Mouse (Mus musculus) A20 (cell line): Measurements from ENCODE around the gene Notch1.

ENCODE experiments used
- DNase-seq: peaks from one replicate; pipeline ENCODE4 v3.0.0-alpha.2; 2011; ENCODE audit warnings: low read depth, low spot score

Gene Notch1

DNA sequence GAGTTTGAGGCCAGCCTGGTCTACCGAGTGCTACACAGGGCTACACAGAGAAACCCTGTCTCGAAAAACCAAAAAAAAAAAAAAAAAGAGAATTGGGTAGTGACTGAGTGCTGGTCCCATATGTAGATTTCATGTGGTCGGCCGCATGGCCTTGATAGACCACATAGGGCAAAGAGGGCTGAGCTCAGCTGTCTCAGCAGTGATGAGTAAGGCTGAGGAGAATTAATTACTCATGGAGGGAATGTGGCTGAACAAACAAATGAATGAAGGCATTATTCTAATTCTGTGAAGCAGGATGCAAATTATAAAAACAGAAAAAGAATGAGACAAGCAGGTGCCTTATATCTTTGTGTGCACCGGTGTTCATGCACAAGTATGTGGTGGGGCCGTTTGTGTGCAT, 15.4 kb upstream of the Notch1 start:
- DNase-seq: no peak

DNA sequence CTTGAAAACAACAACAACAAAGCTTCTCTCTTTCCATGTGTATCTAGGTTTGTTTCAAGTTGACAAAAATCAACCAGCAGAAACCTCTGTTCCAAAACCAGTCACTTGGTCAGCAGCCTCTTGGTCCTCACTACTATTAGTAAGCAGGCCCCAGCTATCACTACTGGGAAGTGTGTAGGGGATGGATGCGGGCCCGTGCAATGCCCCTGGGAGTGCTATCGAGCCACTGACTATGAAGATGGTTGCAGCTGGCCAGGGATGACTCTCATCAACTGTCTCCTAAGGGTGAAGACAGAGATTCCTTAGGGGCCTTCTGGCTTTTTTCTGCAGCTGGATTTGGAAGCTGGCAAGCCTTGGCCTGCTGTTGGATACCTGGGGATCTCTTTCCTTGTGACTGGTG, 13.4 kb upstream of the Notch1 start:
- DNase-seq: no peak

DNA sequence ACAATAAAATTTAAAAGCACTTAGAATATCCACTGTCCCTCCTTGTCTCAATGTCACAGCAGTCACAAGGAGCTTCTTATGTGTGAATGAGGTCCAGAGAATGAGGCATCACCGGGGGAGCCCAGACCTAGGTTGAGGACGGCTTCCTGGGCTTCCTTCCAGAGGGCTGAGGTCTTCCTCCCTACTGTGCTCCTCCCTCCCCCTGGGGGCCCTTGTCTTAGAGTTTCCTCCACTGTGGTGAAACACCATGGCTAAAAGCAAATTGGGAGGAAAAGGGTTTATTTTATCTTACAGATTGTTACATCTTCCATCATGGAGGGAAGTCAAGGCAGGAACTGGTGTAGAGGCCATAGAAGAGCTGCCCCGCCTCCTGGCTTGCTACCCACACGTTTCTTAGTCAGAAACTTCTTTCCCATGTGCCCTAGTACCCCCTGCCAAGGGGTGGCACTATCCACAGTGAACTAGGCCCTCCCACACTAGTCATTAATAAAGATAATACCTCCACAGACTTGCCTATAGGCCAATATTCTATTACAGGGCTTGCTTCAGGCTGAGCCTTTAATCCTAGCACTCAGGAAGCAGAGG, 12.8 kb upstream of the Notch1 start:
- DNase-seq: no peak

DNA sequence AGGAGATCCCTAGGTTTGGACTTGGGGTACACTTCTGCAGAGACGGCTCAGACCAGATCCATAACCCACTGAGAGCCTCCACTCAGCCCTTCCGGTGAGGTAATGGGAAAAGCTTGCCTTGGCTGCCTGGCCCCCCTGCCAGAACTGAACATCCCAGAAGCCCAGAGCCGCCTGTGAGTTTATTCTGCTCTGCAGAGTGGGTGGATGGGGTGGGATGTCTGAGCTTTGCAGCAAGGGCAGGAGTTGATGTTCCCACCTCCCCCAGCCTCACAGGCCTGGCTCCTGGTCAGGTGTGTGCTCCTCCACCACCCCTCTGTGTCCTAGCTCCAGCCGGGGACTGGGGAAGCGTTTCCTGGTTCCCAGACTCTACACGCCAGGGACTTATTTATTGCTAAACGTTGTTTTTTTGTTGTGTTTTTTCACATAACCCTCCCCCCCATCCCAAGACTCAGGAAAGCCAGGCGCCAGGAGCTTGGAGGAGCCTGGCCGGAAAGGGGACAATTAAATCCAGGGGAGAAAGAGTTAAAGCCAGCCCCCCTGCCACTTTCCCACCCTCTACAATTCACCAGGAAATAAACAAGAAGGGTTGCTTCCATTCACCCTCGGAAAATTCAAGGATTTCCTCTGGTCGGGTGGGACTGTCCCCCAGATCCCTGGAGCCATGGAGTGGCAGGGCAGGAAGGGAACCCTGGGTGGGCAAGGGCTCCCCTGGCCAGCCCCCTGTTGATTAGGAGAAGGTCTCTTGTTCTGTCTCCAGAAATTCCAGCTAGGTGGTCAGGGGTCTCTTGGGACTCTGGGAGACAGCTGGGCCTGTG, 10.2 kb upstream of the Notch1 start:
- no peak for DNase-seq

DNA sequence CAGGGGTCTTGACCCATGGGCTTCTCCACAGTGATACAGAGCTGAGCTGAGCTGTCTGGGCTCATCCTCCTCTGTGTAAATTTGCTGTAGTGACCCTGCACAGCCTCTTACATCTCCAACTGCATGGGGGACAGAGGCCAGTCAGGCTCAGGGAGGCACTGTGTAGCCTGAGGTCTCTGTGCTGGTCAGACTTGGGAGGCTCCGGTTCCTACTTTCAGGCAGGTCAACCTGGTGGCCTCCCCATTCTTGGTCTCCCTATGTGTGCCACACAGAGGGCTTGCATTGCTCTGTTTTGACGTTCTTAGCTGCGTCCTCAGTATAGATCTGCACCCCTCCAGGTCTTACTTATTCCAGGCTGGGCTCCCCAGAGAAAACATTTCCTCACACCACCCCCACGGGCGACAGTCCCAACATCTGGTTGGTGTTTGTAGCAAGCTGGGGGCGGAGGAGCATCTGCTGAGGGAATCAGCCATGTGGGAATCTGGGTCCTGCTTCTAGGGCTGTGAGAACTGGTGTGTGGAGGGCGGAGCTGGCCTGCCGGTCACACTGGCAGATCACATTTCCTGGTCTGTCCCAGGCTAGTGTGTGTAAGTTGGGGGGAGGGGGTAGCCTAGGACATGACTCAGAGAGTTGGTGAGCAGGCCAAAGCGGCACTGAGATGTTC, 9.0 kb upstream of the Notch1 start:
- DNase-seq: no peak

DNA sequence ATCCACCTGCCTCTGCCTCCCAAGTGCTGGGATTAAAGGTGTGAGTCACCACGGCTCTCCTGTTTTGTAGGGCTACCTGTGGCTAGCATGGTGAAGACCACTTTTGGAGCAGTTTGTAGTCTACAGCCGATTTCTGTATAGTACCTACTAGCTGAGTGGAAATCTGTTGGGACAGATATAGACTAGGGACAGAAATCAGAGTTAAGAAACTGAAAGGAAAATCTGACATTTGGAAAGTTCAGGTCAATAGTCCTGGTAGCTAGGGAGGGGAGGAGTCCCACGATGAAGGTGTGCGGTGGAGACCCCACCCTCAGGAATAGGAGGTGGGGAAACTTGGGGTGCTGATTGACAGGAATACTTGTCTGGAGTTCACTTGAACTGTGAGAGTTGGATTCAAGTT, 5.9 kb upstream of the Notch1 start:
- DNase-seq: no peak

DNA sequence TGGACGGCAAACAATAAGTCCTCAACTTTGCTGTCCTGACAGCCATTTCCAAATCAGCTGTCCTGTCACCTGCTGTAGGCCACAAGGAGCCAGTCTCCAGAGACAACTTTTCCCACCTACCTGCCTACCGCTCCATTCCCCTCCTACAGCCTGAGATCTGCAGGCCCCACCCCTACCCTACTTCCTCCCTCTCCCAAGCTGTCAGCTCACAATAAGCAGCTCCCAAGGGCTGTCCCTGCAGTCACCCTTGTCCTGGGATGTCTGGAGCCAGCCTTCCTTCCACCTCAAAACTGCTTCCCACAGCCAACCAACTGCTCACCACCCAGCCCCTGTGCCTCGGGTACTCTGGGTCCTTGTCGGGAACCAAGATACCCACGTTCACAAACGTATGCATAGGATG, 3.3 kb upstream of the Notch1 start:
- no peak for DNase-seq

DNA sequence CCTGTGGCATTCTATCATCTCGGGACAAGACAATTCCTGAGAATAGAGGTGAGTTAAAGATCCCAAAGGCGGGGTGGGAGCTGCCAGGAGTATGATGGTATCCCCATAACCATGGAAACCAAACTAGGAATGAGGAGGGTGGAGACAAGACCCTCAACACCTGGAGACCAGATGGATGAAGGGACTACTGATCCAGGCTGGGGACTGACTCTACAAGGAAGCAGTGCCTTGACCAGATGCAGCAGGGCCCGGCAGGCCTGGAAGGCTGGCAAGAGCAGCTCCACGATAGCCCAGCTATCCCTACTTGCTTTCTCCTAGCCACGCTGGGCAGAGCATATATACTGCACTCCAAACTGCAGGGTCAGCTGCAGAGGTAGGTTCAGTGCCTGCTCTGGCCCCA, 524 bp upstream of the Notch1 start:
- DNase-seq: no peak

DNA sequence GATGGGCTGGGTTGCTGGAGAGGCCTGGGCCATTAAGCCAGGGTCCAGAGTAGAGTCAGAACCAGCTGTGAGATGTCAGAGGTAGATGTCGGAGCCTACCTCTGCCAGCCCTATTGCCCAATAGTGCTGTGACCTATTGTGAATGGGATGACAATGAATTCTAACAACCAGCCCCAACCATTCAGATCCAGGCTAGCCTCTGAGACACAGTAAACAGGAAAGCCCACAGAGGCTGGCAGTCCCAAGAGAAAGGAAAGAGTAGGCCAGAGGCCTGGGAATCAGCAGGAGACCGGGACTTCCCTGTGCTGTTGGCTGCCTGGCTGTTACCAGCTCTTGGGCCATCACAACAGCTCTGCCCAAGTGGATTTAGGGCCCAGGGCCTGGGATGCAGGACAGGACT, 1.1 kb downstream of the Notch1 start:
- no peak for DNase-seq

DNA sequence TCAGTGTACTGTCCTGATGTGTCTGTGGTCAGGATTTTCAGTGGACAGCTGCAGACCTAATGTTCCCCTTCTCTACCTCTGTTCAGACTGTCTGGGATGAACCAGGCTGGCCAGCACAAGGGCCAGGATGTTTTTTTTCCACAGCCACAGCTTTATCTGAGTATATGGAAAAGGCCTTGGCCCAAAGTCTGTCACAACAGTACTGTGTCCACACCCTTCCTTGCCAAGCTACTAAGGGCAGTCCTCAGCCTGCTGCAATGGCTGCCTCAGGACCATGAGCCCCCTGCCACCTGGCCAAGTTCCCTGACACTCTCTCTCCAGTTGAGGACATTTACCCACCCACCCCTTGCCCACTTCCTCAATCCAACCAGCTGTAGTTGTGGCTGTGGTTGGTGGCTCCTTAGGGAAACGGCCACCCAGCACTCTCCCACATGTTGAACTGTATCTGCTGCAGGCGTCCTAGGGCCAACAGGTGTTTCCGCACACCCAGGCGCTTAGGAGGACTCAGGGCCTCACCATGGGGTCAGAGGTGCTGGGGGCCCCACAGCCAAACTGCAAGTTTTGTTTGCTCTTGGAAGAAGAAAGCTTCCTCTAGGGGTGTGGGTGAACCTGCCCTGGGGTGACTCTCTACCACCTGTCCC, 3.2 kb downstream of the Notch1 start:
- DNase-seq: peak; percentile 78

DNA sequence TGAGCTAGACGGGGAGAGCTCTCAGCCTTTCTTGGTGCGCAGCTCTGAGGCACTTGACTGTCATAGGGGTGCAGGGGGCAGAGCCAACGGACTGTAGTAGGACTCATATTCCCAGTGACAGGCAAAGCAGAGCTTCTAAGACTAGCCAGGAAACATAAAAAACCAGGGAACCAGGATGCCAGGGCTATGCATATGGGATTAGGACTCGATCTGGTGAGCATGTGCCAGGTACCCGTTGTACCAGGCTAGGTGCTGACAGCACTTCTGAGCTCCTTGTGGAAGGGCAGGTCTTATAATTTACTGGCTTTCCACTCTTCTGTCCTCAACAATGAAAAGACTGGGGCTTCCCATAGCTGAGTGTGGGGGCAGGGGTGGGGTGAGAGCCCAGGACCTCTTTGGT, 7.8 kb downstream of the Notch1 start:
- DNase-seq: no peak

DNA sequence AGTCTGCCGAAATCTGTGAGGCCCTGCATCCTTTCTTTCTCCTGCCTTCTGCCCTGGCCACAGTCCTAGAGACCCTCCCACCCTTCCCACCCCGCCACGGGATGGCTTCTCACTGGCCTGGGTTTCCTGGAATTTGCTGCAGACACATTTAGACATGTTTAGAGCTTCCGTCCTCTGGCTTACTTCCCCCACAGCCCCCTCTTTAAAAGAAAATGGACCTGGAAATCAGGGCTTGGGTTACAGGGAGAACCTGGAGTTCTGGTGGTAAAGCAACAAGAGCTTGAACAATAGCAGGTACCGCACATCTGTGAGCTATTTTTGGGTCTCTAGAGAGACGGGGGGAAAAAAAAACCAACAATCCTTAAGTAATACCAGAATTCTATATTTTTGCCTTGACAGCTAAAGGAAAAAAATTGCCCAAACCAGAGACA, 8.5 kb downstream of the Notch1 start:
- DNase-seq: no peak

DNA sequence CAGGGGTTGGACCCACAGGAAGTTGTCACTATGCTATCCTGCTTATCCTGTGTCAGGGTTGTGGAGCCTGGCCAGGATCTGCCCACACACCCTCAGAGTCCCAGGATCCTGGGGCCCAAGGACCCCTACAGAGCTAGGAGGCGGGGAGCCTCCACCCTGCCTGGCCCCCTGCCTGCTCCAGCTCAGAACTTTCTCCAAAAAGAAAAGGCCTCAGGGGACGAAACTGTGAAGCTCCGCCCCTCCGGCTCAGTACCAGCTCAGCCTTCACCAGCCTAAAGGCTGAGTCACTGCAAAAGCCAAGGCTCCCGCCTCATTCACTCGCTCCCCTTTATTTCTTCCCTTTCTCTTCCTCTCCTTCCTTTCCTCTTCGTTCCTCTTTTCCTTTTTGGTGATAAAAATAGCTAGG, 9.0 kb downstream of the Notch1 start:
- DNase-seq: no peak

DNA sequence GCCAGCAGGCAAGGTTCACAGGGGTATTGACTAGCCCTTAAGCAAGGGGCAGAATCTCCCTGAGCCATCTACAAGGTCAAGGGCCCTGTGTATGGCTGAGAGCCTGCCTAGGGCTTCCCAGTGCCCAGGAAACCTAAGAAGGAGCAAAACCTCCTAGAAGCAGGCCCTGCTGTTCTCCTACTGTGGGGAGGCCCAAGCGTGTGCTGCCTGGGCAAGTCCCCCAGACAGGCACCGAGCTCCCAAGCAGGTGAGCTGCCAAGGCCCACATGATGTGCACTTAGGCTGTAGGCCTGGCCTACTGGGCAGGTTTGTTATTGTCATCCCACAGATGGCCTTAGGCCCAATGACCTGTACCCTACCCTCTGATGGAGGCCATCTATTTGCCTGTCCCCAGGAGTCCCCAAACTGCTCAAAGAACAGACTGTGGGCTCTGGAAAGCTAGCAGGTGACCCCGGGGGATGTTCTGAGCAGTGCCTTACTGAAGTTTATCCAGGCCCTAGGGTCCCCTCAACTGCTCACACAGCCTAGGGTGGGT, 9.7 kb downstream of the Notch1 start:
- no peak for DNase-seq

DNA sequence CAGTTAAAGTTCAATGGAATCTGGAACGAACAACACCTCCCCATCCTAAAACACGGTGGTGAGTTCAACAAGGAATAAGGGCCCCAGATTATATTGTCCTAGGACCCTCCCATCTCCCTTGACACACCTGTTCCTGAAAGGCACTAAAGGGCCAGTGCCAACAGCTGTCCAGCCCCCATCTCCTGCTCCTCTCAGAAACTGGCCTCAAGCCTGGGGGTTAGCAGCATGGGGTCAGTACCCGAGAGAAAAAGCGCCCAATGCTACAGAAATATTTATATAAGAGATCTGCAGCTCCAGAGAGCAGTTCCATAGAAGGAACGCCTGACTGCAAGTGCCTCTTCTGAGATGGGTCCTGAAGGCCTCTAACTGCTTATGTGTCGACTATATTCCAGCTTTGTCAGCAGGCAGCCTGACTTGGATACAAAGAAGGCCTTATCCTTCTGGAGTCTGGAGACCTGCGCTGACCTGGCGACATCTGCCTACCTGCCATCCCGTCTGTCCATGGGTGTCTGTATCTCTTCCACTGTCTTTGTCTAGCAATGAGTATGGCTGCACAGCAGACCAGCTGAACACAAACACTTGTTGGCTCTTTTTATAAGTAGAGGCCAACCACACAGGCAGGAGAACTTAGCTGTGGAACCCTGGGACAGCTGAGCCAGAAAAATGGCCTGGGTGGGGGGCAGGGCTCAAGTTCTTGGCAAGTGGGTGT, 11.5 kb downstream of the Notch1 start:
- no peak for DNase-seq

DNA sequence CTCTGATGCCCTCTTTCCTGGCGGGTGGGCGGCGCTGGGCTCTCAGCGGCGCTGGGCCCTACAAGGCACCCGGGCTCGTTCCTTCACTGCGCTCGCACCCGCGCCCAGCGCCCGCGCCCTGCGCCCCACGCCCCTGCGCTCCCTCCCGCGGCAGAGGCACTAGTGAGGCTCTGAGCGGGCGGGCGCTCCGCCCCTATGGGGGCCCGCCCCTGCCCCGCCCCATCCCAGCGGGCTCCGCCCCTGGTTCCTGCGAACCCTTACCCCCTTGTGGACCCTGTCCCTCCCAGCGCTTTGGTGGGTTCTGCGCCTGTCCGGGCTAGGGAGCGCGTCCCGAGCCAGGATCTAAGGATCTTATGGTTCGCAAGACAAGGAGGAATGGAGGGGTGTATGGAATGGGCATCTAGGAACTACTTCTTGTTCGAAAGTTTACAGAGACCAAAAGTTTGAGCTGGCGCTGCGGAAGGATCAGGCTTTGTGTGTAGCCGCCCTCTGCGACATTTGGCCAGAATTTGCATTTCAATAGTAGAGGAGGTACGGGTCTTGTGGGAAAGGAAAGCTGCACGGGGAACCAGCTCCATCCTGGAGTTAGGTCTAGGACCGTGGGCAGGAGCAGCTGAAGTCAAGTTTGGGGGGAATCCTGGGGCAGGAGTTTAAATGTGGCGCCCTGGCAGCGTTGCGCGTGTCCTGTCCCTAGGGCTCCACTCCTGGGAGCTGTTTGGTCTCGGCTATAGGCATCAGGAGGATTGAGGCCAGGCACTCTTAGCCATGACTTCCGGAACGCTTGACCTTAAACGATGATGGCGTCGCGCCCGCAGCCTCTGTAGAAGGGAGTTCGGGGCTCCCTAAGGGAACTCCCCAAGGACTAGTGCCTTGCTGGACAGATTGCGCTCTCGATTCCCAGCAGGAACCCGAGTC, 12.5 kb downstream of the Notch1 start:
- DNase-seq: peak; percentile 94

DNA sequence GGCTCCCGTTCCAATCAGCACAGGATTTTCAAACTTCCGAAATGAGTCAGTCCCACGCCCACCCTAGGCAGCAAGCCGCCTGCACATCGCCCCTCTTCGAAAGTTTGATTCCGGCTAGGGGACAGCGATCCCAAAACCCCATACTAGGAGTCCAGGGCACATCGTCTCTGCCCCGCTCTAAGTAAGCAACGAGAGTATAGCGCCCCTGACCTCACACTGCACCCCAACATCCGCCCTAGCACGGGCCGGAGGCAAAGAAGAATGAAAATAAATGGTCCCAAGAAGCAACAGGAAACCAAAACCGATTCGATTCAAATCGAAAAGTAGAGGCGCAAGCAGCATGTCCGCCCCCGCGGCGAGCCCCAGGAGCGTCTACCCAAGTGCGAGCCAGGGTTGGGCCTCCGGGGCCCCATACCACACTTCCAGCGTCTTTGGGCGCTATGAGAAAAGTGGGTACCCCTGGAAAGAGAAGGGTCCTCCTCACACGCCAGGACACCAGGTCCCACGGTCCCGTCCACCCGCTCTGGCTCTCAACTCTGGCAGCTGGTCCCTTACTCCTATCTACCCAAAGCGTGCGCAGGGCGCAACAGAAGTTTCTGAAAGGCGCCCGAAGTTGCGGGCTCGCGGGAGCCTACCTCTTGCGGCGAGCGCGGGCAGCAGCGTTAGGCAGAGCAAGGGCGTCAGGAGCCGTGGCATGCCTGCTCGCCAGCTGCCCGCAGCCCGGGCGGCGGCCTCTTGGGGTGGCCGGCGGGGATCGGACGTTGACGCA, 13.4 kb downstream of the Notch1 start:
- DNase-seq: peak; percentile 80

DNA sequence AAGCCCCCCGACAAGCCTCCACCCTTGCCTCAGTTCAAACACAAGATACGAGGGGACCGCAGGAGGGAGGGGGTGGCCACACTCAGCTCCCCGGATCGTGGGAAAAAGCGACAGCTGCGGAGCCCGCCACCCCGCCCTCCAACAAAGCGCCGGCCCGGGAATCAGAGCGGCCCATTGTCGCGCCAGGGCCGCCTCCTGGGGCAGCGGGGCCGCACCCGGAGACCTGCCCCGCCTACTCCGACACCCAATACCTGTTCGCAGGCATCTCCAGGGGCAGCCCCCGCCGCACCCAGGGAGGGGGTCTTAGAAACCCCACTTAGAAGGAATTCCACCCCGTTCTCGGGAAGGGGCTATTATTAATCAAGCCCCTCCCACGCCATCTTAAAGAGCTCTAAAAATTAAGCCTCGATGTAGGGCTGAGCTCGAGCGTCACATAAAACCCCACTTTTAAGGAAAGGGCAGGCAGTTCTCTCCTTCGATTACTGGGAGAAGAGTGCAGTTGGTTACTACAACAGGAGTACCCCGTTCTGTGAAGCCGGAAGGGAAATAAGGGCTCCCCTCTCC, 14.1 kb downstream of the Notch1 start:
- DNase-seq: peak; percentile 55

DNA sequence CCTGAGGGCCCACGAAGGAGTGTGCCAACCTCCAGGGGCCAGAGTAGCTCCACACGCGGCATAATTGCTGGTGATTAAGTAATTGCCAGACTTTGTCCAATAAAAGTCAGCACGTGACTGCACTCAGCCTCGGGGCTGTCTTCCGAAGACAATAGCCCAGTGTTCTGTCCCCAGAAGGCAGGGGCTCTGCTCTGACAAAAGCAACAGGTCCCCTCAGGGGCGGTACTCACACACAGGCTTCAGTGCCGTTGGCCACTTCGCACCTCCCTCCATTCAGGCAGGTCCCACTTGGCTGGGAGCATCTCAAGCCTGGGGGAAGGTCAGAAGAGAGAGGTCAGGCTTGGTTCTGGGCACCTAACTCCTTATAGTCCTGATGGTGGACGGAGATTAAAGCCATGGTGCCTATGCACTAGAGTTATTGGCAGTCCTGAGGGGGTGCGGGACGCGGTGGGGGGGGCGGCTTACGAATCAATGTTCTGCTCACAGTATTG, 14.8 kb downstream of the Notch1 start:
- no peak for DNase-seq
